Mouse (Mus musculus) Patski (cell line): ENCODE results near the gene Crygn. TPM values are rescaled to one million over a fixed set of nuclear protein-coding genes. Genes with fewer than 3 reads are reported as not detected.

ENCODE experiments used
- ATAC-seq: fragments of 100-300 bp; one replicate; pipeline ENCODE4 v1.8.0; 2021
- CTCF ChIA-PET: fragments of 350-600 bp; sonication (Branson Sonifier 250); formaldehyde crosslinking; loops from one replicate; lab custom pipeline; 2022; ENCODE audit warnings: inconsistent platforms; lab: Charles Lee
- POLR2A ChIA-PET: fragments of 350-600 bp; sonication (Branson Sonifier 250); formaldehyde crosslinking; loops from one replicate; lab custom pipeline; 2022; ENCODE audit warnings: antibody characterized with exemption, inconsistent platforms; lab: Charles Lee
- DNase-seq: peaks from one replicate; pipeline ENCODE4 v3.0.0-alpha.2; 2011; ENCODE audit warnings: low read depth, low spot score
- H3K27me3 ChIP-seq: fragments of 371-371 bp; one replicate; pipeline ENCODE4 v1.5.1; 2021
- CTCF ChIP-seq: fragments of 100-300 bp; IDR thresholded peaks from one replicate; pipeline ENCODE4 v1.5.1; 2021
- in situ Hi-C: fragments of 300-500 bp; cut with MboI; formaldehyde crosslinking; loops from 3 replicates; pipeline ENCODE4 v1.11.1; 2018; ENCODE audit warnings: low pct_unique_long_range_greater_than_20kb, mixed read lengths
- polyA plus RNA-seq: library from polyadenylated mRNA; unstranded; gene quantifications from one replicate; pipeline ENCODE4 v1.2.3, GENCODE M21; 2021

Crygn gene
- polyA plus RNA-seq, 1 experiment from 2014 or later: not detected

GRCm38 (mm10) chr5:24733134-24733533 lies 24.7 kb downstream of the Crygn start:
- in situ Hi-C loops: no loop called here
- no peaks in the 10 kb centered on the region for H3K27me3 ChIP-seq
- no peak for TF ChIP-seq CTCF
- DNase-seq: no peak
- ATAC-seq: peak; percentile 75
- CTCF ChIA-PET: interaction anchor here (1.0 to 1.4 kb wide), 3 partner anchors 9 to 47 kb away, joined by 3 to 4 read pairs (median 3); no protein-coding TSS in a partner anchor
- POLR2A ChIA-PET: interaction anchor here (1.5 kb wide), 1 partner anchor 44 kb away, joined by 3 read pairs; no protein-coding TSS in a partner anchor

- CTCF ChIA-PET: no interaction called here
- no peak for ATAC-seq
- no peak for DNase-seq
- TF ChIP-seq CTCF: no peak
- H3K27me3 ChIP-seq: no peaks in the 10 kb centered on the region
- in situ Hi-C loops: no loop called here
- POLR2A ChIA-PET: no interaction called here
These were observed 26.8 kb downstream of the Crygn start for GRCm38 (mm10) chr5:24730986-24731385.

- no peak for ATAC-seq
- POLR2A ChIA-PET: interaction anchor here (0.6 kb wide), 1 partner anchor 16 kb away, joined by 3 read pairs; no protein-coding TSS in a partner anchor
- TF ChIP-seq CTCF: no peak
- no peak for DNase-seq
- CTCF ChIA-PET: no interaction called here
- in situ Hi-C loops: no loop called here
- H3K27me3 ChIP-seq: no peaks in the 10 kb centered on the region
These were observed 27.3 kb downstream of the Crygn start, which contains the start of gene Wdr86 for GRCm38 (mm10) chr5:24730488-24730871. Gene Wdr86 (minus strand): TSS chr5:24730727.

GRCm38 (mm10) chr5:24729797-24730487 lies 27.9 kb downstream of the Crygn start:
- DNase-seq (no peak), ATAC-seq (no peak)
- TF ChIP-seq CTCF: no peak
- H3K27me3 ChIP-seq: no peaks in the 10 kb centered on the region
- POLR2A ChIA-PET: interaction anchor here (0.6 kb wide), 1 partner anchor 15 kb away, joined by 3 read pairs; no protein-coding TSS in a partner anchor
- CTCF ChIA-PET: no interaction called here
- in situ Hi-C loops: no loop called here

GRCm38 (mm10) chr5:24726901-24727836 lies 30.6 kb downstream of the Crygn start:
- CTCF ChIA-PET: interaction anchor here (1.5 kb wide), 2 partner anchors 20 to 52 kb away, joined by 3 to 4 read pairs; no protein-coding TSS in a partner anchor
- no peak for ATAC-seq
- in situ Hi-C loops: no loop called here
- no peak for DNase-seq
- POLR2A ChIA-PET: no interaction called here
- H3K27me3 ChIP-seq: no peaks in the 10 kb centered on the region
- TF ChIP-seq CTCF: no peak

GRCm38 (mm10) chr5:24725897-24726296 lies 31.9 kb downstream of the Crygn start:
- no peaks in the 10 kb centered on the region for H3K27me3 ChIP-seq
- ChIA-PET CTCF (interaction anchor here (1.5 kb wide), 1 partner anchor 21 kb away, joined by 4 read pairs; no protein-coding TSS in a partner anchor), POLR2A (no interaction called here)
- TF ChIP-seq CTCF: no peak
- DNase-seq: no peak
- in situ Hi-C loops: no loop called here
- ATAC-seq: no peak

GRCm38 (mm10) chr5:24724805-24725204 lies 33.0 kb downstream of the Crygn start:
- ChIA-PET POLR2A (no interaction called here), CTCF (interaction anchor here (1.1 to 1.5 kb wide), 2 partner anchors 8 to 19 kb away, joined by 3 read pairs; no protein-coding TSS in a partner anchor)
- no peak for TF ChIP-seq CTCF
- DNase-seq (no peak), ATAC-seq (no peak)
- in situ Hi-C loops: no loop called here
- no peaks in the 10 kb centered on the region for H3K27me3 ChIP-seq

- CTCF ChIA-PET: interaction anchor here (1.5 kb wide), 1 partner anchor 9 kb away, joined by 3 read pairs; no protein-coding TSS in a partner anchor
- no peaks in the 10 kb centered on the region for H3K27me3 ChIP-seq
- TF ChIP-seq CTCF: no peak
- in situ Hi-C loops: no loop called here
- DNase-seq (no peak), ATAC-seq (no peak)
- POLR2A ChIA-PET: no interaction called here
These were observed 33.6 kb downstream of the Crygn start for GRCm38 (mm10) chr5:24724270-24724634.

- ChIA-PET CTCF (interaction anchor here (1.5 kb wide), 1 partner anchor 10 kb away, joined by 3 read pairs; no protein-coding TSS in a partner anchor), POLR2A (no interaction called here)
- DNase-seq: no peak
- no peak for TF ChIP-seq CTCF
- H3K27me3 ChIP-seq: no peaks in the 10 kb centered on the region
- ATAC-seq: no peak
- in situ Hi-C loops: no loop called here
These were observed 34.1 kb downstream of the Crygn start for GRCm38 (mm10) chr5:24723527-24724269.

- ATAC-seq: no peak
- DNase-seq: no peak
- POLR2A ChIA-PET: no interaction called here
- in situ Hi-C loops: no loop called here
- no peak for TF ChIP-seq CTCF
- CTCF ChIA-PET: interaction anchor here (1.2 kb wide), 1 partner anchor 10 kb away, joined by 3 read pairs; no protein-coding TSS in a partner anchor
- no peaks in the 10 kb centered on the region for H3K27me3 ChIP-seq
These were observed 38.0 kb downstream of the Crygn start for GRCm38 (mm10) chr5:24719852-24720251.
